Mouse (Mus musculus) embryonic facial prominence, embryonic 12.5 days (tissue): ENCODE results near the gene Nsmf. TPM values are rescaled to one million over a fixed set of nuclear protein-coding genes. Genes with fewer than 3 reads are reported as not detected.

Source experiments
- microRNA-seq: library from miRNA; unstranded; fragments of <30 nt; microRNA quantifications from one replicate; pipeline ENCODE4, GENCODE M21; 2017
- polyA plus RNA-seq: library from polyadenylated mRNA; unstranded; fragments of >200 nt; fragmentation: Nextera tagmentation; extraction: Ambion mirVana; gene quantifications from 2 replicates; pipeline ENCODE4 v1.2.1, GENCODE M21; 2016

The Nsmf gene
- polyA plus RNA-seq, 1 experiment from 2014 or later, result 99.1 TPM

Small RNA genes lying within 50 kb of the gene (microRNA-seq; reads per million reads assigned to microRNA genes)
- gene Gm24328 (not detected), gene Mir7664 (not detected)

Other genes starting within 250 kb of the Nsmf start
- gene Ehmt1, start 134.7 kb upstream of the Nsmf start, polyA plus RNA-seq, result 121 and 124 TPM in 2 replicates
- gene Arrdc1, start 119.1 kb upstream of the Nsmf start, polyA plus RNA-seq, result 22.1 and 27.2 TPM in 2 replicates
- gene Zmynd19, start 104.6 kb upstream of the Nsmf start, polyA plus RNA-seq, result 22.4 and 25.1 TPM in 2 replicates
- gene Dph7, start 92.0 kb upstream of the Nsmf start, polyA plus RNA-seq, result 36.5 and 37.7 TPM in 2 replicates
- 138 and 144 TPM in 2 replicates for gene Mrpl41, start 79.3 kb upstream of the Nsmf start, polyA plus RNA-seq
- gene Pnpla7, start 78.3 kb upstream of the Nsmf start, polyA plus RNA-seq, result 6.5 and 7.0 TPM in 2 replicates
- not detected in 2 replicates for gene Entpd8, start 25.9 kb downstream of the Nsmf start, polyA plus RNA-seq
- 0.19 TPM in 1 of 2 replicates, not detected in the other for gene Noxa1, start 40.8 kb downstream of the Nsmf start, polyA plus RNA-seq
- 21.3 and 24.7 TPM in 2 replicates for gene Nrarp, start 126.4 kb downstream of the Nsmf start, polyA plus RNA-seq
- 3.1 and 3.9 TPM in 2 replicates for gene Tor4a, start 142.5 kb downstream of the Nsmf start, polyA plus RNA-seq
- 119 and 121 TPM in 2 replicates for gene Nelfb, start 157.1 kb downstream of the Nsmf start, polyA plus RNA-seq
- gene Stpg3, start 160.3 kb downstream of the Nsmf start, polyA plus RNA-seq, result not detected in 2 replicates
- gene Fam166a, start 164.4 kb downstream of the Nsmf start, polyA plus RNA-seq, result 1.1 TPM in 1 of 2 replicates, not detected in the other
- gene Tubb4b, start 170.3 kb downstream of the Nsmf start, polyA plus RNA-seq, result 443 and 449 TPM in 2 replicates
- gene Slc34a3, start 180.0 kb downstream of the Nsmf start, polyA plus RNA-seq, result not detected in 2 replicates
- gene Rnf224, start 182.4 kb downstream of the Nsmf start, polyA plus RNA-seq, result not detected in 2 replicates
- gene Rnf208, start 187.9 kb downstream of the Nsmf start, polyA plus RNA-seq, result 8.6 and 9.4 TPM in 2 replicates
- not detected in 2 replicates for gene Cysrt1, start 188.1 kb downstream of the Nsmf start, polyA plus RNA-seq
- gene AL732309.1, start 192.5 kb downstream of the Nsmf start, polyA plus RNA-seq, result 3.8 and 4.2 TPM in 2 replicates
- 21.6 and 23.6 TPM in 2 replicates for gene Tmem203, start 201.1 kb downstream of the Nsmf start, polyA plus RNA-seq
- 9.7 TPM in 2 replicates for gene Tprn, start 208.3 kb downstream of the Nsmf start, polyA plus RNA-seq
- 218 and 231 TPM in 2 replicates for gene Ssna1, start 218.1 kb downstream of the Nsmf start, polyA plus RNA-seq
- gene Anapc2, start 218.1 kb downstream of the Nsmf start, polyA plus RNA-seq, result 154 and 155 TPM in 2 replicates
- not detected in 2 replicates for gene Tmem210, start 233.8 kb downstream of the Nsmf start, polyA plus RNA-seq
- not detected in 2 replicates for gene Lrrc26, start 235.6 kb downstream of the Nsmf start, polyA plus RNA-seq